Mouse (Mus musculus) spleen, postnatal 36 days (tissue): ENCODE results near the gene Gm20422.

Experiments used
- DNase-seq, 2 experiments: peaks; one replicate each; pipeline ENCODE4 v3.0.0; 2022; ENCODE audit warnings: low spot score in 2 of 2, mixed read lengths in 1 of 2

Gm20422 gene

GRCm38 (mm10) chr8:69793666-69794065 lies 19.0 kb upstream of the Gm20422 start:
- DNase-seq, result no peak

- peak; percentile 32 to 36 for DNase-seq
Measured at GRCm38 (mm10) chr8:69791415-69792068, 16.9 kb upstream of the Gm20422 start.

- peak; percentile 90 to 92 for DNase-seq
Measured at GRCm38 (mm10) chr8:69790773-69791367, 16.2 kb upstream of the Gm20422 start, which contains the start of the genes Atp13a1 and Zfp866. Gene Atp13a1, plus strand, starts transcription at chr8:69791163. Gene Zfp866, minus strand, starts transcription at chr8:69791178.

GRCm38 (mm10) chr8:69790364-69790763 lies 15.7 kb upstream of the Gm20422 start:
- no peak for DNase-seq

- DNase-seq, result no peak
Measured at GRCm38 (mm10) chr8:69789731-69790130, 15.0 kb upstream of the Gm20422 start.

GRCm38 (mm10) chr8:69789105-69789504 lies 14.4 kb upstream of the Gm20422 start:
- DNase-seq, result no peak

GRCm38 (mm10) chr8:69777111-69777510 lies 2.4 kb upstream of the Gm20422 start:
- DNase-seq, result no peak

GRCm38 (mm10) chr8:69775149-69775534 lies 456 bp upstream of the Gm20422 start:
- DNase-seq, result no peak

GRCm38 (mm10) chr8:69772106-69772505 lies 2.6 kb downstream of the Gm20422 start:
- DNase-seq, result no peak

- no peak for DNase-seq
Measured at GRCm38 (mm10) chr8:69771221-69771620, 3.5 kb downstream of the Gm20422 start.

GRCm38 (mm10) chr8:69761814-69762445 lies 12.8 kb downstream of the Gm20422 start:
- DNase-seq, result no peak

GRCm38 (mm10) chr8:69758316-69758715 lies 16.4 kb downstream of the Gm20422 start:
- DNase-seq, result no peak

- no peak for DNase-seq
Measured at GRCm38 (mm10) chr8:69752437-69752836, 22.2 kb downstream of the Gm20422 start.

GRCm38 (mm10) chr8:69749544-69750454 lies 24.9 kb downstream of the Gm20422 start, which contains the start of gene Zfp963:
Gene Zfp963, minus strand, starts transcription at chr8:69749970.
- DNase-seq, result peak; percentile 94

- no peak for DNase-seq
Measured at GRCm38 (mm10) chr8:69741231-69741630, 33.5 kb downstream of the Gm20422 start.

GRCm38 (mm10) chr8:69740763-69741162 lies 33.9 kb downstream of the Gm20422 start:
- no peak for DNase-seq

GRCm38 (mm10) chr8:69735495-69735894 lies 39.2 kb downstream of the Gm20422 start:
- DNase-seq, result no peak

GRCm38 (mm10) chr8:69717232-69717580 lies 57.5 kb downstream of the Gm20422 start:
- DNase-seq, result no peak

- peak; percentile 98 for DNase-seq
Measured at GRCm38 (mm10) chr8:69716403-69717231, 58.1 kb downstream of the Gm20422 start.

GRCm38 (mm10) chr8:69715366-69715765 lies 59.3 kb downstream of the Gm20422 start:
- DNase-seq, result no peak

- DNase-seq, result no peak
Measured at GRCm38 (mm10) chr8:69713516-69713915, 61.2 kb downstream of the Gm20422 start.
